Mouse (Mus musculus) lung, adult 18-20 months (tissue): ENCODE results near the gene Vwa1.

Source experiments
- DNase-seq, 2 experiments: peaks; one replicate each; pipeline ENCODE4 v3.0.0; 2022; ENCODE audit warnings: mixed read lengths in 2 of 2

Vwa1 gene

DNA sequence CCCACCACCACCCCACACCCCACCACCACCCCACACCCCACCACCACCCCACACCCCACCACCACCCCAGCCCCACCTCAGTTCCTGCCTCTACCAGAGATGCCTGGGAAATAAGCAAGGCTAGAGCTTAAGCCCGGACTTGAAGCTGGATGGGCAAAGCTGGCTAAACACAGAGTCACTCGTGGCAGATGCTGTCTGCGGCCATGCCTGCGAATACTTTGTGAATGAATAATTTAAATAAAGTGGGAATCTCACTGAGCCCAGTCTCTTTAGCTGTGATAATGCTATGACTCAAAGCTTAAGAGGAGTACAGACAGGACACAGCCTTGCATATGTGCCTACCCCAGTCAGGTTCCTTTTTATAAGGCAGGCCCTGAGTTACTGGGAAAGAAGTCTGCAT lies 5.0 kb upstream of the Vwa1 start:
- no peak for DNase-seq

DNA sequence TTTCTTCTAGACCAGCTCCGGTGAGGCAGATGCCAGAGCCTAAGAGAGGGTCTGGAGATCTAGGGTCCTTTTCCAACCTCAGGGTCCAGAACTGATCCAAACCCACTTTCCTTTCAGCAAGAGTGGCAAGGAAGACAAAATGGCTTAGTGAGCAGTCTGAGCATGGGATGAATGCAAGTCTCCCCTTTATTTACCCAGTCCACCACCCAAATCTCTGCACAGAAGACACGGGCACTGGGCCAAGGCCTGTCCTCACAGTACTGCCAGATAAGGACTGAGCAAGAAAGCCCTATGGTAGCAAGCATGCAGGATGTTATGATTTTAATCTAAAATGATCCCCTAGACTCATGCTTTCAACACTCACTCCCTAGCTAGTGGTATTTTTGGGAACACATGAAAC lies 3.3 kb upstream of the Vwa1 start:
- DNase-seq, result no peak

DNA sequence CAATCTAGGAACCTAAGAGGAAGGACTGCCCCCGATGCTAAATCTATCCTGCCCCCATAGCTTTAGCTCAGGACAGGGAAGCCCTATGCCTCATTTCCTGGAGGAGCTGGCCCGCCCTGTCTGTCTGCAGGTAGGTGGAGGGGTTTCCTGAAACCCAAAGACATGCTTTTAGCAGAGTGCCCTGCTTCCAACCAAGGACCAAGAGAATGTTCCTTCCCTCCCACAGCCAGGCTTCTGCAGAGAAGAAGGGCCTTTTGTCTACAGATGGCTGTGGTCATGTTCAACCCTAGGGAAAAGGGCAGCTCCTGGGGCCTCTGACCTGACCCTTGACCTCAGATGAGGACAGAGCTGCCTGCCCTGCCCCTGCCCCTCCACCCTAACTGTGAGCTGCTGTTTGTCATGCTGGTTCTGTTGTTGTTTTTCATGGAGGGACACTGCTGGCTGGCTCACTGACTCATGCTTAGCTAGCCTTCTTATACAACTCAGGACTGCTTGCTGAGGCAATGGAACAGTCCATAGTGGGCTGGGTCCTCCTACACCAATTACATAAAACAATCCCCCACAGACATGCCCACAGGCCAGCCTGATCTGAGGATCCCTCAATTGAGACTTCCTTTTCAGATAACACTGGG lies 2.3 kb upstream of the Vwa1 start:
- DNase-seq, result no peak

DNA sequence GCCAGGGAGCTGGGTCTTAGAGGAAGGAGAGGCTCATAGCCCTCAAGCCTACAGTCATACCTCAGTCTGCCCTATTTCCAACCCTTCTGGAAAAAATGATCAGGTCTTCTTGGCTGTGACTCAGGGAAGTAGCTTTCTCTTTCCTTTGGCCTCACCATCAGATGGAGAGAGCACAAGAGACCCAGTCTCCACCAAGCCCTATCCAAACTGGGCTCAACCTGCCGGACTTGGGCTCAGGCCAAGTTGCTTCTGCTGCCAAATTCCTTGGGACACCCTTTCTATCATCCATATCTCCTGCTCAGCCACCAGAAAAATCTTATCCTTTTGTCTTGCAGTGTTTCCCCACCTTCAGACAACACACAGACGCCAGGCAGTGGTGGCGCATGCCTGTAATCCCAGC lies 1.4 kb upstream of the Vwa1 start:
- no peak for DNase-seq

DNA sequence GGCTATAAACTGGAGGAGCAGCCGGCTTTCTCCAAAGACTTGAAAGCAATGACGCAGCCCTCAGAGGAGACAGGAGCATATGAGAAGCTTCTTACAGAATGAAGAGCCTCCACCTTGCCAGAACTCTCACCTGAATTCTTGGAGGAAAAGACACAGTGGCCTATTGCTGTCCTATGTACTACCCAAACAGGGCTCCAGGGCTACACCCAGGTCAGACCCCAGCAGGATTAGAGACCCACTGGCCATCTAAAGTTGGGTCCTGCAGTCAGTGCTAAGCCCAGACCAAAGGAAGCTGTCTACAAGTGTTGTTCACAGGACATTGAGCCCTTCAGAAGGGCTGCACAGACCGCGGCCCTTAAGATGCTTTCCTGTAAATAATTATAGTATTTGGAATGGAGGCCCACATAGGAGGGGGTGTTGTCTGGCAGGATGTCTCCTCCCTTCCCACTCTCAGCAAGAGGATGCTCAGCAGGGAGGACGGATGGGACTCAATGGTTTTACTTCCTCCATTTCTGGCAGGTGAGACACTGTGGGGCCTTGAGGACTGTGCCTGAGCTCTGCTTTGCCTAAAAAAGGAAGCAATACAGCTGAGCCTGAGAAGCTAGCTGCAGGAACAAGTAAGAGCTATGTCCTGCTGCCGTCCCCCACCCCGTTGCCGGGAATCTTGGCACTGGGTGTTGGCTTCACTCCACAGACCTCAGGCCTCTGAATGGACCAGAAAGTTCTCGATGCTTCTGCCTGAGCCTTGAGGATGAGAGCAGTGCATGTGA lies 658 bp upstream of the Vwa1 start:
- DNase-seq, result peak; percentile 36 to 50

DNA sequence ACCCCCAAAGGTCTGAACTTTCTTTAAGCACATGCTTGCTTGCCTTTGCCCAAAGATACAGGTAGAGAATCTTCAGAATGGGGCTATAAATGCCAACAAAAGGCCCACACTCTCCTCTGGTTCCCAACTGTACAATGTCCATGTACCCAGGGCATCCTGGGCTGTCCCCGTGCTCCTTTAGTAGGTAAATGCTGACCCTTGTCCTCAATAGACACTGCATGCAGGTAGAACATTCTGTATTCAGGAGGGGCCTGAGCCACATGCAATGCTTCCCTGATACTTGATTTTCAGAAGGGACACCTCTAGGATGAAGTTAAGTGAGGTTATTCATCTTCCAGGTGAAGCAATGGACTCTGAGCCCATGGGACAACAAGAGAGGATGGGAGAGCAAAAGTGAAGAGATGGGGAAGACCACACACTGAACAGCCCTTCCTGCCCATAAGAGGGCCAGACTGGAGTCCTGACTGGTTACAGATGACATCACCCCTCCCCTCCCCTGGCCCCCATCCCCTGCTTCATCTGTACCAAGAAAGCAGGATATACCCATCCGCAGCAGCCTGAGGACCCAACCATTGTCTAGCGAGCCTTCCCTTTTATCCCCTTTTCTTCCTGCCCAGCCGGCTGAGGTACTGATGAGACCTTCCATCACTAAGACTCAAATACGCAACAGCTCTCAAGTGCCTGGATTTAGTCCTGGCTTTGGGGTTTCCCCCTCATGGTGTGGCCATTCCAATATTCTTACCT lies 991 bp downstream of the Vwa1 start:
- DNase-seq, result no peak

DNA sequence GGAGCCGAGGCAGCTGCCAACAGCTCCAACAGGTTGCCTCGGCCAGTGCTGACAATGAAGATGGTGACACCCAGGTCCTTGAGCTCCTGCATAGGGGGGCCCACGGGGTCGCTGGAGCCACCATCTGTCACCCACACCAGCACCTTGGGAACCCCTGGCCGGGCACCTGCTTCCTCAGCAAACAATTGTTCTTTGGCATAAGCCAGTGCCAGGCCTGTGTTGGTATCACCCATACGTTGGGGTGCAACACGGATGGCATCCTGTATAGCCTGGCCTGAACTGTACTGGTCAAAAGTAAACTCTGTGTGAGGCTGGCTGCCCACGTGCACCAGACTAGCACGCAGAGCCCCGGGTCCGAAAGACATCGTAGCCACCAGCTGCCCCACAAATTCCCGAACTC lies 1.7 kb downstream of the Vwa1 start:
- DNase-seq, result no peak

DNA sequence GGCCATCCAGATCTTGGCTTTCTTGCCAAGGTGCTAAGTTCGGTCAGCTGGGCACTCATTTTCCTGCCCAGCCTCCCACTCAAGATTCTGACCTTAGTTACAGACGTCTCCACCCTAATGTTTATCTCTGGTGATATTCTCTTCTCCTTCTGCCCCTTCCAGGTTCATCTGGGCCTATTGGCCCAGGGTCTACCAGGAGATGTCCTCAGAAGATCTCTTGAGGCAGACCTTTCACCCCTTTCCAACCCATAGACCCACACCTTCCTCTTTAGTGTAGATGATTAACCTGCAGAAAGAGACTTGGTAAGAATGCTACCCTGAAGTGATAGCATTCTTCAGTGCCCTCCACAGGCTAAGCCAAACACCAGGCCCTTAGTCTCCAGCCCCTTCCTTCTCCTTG lies 2.8 kb downstream of the Vwa1 start:
- DNase-seq, result peak in 1 of 2 experiments; percentile 31

DNA sequence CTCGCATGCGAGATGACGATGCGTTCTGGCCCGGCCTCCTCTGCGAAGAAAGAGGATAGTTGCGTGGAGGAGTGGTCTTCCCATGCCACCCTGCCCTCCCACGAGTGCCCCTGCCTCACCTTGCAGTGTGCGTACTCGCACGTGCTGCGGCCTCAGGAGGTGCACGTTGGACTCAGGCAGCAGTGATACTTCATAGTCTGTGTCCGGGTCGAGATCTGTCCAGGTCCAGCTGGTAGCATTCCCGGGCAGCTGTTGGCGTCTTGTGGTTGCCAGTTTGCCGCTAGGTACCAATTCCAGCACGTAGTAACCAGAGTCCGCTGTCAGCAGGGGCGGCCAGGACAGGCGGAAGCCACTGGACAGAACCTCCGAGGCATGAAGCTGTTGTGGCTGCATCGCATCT lies 3.9 kb downstream of the Vwa1 start:
- no peak for DNase-seq

DNA sequence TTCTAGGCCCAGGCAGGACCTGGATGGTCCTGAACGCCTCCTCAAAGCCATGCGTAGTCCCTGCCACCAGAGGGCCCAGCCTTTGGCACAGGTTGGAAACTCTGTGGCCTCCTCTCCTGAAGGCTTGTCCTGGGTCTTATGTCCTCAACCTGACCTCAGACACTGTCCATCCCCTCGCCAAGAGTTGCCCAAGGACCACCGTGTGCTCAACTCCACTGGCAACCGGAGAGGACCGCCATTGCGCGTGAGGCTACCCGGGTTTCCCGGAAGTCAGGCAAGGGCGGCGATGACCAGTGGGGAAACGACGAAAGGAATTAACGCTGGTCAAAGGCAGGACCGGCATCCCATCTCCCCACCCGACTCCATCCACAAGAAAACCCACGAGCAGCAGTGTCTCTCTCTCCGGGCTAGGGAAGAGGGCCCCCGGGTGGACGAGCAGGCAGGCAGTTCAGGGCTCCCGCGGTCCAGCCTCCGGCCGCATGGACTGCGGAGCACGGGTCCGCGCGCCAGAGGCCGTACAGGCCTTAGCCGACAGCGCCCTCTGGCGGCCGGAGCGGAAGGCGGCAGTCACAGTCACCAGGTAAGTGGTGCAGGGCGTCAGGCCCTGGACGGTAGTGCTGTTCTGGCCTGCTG lies 4.5 kb downstream of the Vwa1 start:
- peak; percentile 89 to 91 for DNase-seq

DNA sequence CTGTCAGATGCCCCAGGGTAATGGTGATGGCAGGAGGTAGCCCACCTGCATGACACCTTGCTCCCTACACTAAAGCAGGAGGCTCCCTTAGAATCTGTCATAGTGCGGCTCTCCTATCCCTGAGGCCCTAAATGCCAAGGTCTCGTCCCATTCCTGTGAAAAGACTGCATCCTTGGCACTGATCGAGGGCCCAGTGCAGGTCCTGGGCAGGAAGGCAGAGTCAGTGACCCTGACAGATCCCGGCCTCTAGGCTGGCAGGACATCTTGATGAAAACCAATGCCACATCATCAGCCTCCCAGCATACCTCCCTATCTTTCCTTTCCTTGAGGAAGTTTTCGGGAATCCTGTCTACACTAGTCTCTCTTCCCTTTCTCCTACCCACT lies 5.0 kb downstream of the Vwa1 start:
- DNase-seq, result no peak

DNA sequence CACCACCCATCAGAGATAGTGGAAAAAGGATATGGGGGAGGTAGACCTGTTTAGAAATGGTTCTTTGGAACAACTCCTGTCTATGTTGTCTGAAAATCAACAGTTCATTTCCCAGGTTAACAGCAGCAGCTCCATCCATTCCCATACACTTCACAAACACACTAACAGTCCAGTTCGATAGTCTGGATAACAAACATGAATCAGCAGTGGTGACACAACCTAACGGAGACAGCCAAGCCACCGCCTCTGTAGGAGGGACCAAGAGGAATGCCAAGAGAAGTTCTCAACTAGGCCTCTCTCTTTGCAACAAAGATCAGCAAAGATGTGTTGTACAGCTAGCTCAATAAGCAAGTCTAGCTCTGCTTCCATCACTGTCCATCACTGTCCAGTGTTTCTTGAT lies 12.1 kb downstream of the Vwa1 start:
- no peak for DNase-seq

DNA sequence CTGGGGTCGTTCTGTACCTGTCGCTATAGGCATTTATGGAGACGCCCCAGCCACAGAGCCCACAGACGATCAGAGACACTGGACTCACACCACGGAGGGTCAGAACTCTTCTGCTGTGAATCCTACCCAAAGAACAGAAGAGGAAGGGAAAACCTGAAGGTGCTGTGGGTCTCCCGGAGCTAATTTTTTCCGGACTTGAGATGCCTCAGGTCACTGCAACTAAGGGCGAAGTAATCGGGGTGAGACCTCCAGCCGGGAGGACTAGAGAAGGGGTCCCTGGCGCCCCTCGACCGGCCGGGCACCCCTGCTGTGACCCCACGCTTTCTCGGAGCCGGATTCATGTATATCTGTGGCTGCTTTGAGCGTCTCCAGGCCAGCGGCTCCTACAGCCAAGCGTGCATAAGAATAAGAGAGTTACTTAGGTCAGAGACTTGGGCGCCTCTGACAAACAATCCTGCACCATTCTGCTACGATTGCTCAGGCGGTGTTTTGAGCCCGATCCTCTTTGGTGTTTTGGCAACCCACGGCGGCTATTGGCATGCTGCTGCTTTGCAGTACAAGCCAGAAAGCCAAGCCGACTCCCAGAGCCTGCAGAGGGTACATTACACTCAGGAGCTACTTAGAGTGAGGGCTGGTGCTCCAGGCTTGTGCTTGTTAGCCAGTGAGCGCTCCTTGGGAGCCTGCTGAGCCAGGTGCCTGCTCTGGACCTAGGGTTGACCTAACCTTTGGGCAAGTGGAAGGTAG lies 13.0 kb downstream of the Vwa1 start:
- DNase-seq, result no peak

DNA sequence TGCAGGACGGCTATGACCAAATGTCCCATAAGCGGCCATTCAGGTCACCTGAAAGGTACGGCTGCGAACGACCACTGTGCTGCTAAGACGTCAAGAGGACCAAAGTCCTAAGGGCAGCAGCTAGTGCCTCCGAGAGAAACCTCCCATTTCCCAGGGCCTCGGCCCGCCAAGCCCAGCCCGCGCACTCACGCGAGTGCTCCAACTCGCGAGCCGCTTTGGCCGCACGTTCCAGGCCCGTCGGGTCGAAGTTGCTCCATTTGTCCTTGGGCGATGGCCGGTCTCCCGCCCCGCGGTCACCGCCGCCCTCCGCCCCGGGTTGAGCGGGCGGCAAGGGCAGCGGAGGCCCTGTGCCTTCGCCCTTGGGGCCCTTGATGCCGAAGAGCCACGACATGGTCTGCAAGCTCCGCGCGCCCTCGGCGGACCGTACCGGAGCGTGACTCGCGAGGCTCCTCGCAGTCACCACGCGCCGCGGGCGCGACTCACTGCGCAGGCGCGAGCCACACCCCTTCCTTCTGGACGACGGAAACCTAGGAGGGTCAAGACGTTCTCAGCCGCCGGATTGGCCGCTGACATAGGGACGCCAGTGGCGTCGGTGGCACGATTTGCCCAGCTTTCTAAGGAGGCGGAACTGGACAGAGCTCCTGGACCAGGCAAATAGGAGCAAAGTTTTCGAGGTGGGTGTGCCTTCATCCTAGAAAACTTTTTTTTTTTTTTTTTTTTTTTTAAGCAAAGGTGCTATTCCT lies 13.7 kb downstream of the Vwa1 start, which contains the start of gene Atad3a:
Gene Atad3a (minus strand): TSS at position 481 of the 743 bp plus-strand sequence.
- DNase-seq, result peak; percentile 97 to 98

DNA sequence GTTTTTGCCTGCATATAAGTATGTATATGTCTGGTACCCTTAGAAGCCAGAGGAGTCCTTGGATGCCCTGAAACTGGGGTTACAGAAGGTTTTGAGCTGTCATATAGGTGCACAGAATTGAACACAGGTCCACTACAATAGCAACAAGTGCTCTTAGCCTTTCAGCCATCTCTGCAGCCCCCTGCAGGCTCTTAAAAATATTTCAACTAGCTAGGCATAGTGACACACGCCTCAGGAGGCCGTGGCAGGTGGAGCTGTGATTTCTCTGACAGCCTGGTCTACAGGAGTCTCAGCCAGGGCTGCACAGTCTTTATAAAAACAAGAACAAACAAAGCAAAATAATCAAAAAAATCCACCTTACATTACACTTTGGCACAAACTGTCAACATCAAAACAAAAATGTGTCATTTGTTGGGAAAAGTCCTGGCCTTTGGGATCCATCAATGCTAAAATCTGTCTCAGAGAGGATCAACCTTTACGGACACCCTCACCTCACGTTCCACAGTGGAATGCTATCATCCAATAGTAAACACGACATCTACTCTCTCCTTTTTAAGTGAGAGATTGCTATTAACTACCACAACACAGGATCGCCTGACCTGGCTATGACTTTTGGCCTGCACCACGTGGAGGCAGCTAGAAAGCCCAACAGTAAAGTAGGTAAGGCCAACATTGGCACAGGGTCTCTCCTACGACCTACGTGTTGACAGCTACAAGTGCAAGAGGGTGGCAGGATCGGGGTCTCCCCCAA lies 14.5 kb downstream of the Vwa1 start:
- DNase-seq, result no peak

DNA sequence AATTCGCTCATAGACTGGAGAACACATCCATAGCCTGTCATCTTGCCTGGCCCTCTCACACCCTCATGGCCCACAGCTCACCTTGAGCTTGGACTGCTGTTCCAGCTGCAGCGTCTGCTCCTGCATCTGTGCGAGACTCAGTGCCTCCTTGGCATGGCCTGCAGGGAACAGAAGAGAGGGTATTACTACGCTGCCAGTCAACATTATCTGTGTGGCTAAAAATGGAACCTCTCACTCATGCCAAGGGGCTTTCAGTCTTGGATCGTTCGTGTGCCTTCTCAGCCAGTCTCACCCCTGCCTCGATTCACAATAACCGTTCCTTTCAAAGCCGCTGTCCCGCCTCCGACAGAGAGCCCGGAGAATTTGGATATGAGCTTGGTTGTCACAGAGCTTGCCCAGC lies 17.5 kb downstream of the Vwa1 start:
- DNase-seq, result no peak

DNA sequence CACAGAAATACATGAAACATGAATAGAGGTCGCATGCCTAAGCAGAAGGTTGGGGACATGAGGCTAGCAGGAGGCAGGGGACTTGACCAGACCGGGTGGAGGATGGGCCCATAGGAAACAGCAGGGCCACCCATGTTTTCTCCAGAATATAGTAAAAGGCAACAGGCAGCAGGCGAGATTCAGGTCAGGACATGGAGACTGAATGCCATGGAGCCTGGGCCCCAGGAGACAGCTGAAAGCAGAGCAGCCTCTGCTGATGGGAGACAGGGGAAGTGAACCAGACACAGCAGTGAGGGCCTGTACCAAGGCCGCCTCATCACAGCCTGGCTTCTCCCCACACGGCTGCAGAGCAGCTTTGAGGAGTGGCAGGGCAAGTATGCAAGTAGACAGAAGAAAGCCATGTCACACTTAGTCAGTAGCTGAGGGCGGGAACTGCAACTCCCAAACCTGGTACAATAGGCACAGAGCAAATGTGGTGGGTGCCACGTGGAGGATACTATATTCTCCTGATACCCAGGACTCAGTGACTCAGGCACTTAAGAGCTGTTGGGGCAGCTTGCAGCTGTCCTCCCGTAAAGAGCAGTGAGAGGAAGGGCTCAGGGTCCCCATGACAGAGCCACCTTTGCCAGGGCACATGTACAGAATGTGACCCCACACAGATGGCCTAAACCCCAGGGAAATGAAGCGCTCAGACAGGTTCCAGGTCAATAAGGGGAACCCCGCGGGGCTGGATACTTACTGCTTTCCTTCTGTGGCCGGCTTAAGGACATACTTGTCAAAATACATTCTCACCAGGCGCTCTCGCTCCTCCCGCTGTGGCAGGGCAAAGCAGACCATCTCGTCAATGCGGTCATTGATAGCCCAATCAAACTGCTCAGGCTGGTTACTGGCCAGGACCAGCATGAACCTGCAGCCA lies 27.7 kb downstream of the Vwa1 start:
- no peak for DNase-seq

DNA sequence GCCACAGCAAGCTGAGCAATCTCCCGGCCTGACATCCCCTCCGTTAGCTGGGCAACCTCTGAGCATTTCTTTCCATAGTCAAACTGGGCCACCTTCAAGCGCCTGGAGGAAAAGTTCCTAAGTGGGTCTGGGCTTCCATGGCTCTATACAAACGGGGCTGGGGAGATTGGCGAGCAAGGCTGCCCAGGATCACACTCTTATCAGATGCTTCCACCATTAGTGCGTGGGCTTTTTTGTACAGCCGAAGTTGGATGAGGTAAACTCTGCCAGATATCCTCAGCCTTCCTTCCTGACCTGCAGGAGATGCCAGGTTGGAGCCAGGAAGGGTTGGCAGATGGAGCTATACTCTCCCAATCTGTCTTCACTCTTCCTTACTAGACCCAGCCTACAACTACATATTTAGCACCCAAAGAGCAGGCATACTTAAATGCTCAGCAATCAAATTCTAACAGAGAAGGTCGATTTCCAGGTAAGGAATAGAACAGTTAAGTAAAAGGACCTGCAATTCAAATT lies 28.4 kb downstream of the Vwa1 start:
- DNase-seq, result no peak

DNA sequence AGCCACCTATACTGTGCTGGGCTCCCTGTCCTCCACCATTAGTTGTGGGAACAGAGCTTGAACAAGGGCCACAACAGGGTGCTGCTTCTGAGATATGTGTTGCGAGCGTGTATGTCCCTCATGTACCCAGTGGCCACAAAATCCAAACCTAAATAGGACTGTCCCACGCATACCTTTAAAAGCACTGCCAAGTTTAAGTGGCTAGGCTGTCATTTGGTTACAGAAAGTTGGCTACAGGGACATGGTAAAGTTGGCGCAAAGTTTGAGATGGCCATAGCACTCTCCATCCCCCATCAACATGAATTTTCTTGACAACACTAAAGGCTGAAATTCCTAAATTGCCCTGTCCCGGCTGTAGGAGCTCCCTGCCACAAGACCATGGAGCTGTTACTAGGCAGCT lies 29.4 kb downstream of the Vwa1 start:
- DNase-seq, result no peak

DNA sequence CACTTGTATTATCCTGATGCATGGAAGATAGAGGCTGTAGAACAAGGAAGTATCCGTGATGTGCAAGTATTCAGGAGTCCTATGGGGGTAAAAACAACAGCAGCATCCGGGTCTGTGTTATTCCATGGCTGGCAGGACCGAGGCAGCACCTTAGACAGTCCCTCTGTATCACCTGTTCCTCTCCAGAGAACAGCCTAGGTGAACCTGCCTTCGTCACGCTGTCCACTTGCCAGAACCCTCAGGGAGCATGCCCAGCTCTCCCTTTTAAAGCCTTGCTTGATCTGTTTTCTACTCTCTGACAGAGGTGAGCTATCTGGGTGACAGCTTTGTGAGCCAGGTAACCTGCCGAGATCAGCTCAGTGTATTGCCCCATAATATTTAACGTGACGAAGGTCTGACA lies 30.0 kb downstream of the Vwa1 start:
- no peak for DNase-seq
